Mouse (Mus musculus) erythroblast, embryonic 14.5 days (primary cell): ENCODE measurements around the gene Vwa7.

Source experiments
- GATA1 ChIP-seq: IDR thresholded peaks from 2 replicates; pipeline ENCODE4 v1.6.1; 2012; ENCODE audit warnings: low read length, inconsistent platforms, mixed read lengths
- TAL1 ChIP-seq: IDR thresholded peaks from 3 replicates; pipeline ENCODE4 v1.6.1; 2012; ENCODE audit warnings: low read length, inconsistent platforms, mixed read lengths

DNA sequence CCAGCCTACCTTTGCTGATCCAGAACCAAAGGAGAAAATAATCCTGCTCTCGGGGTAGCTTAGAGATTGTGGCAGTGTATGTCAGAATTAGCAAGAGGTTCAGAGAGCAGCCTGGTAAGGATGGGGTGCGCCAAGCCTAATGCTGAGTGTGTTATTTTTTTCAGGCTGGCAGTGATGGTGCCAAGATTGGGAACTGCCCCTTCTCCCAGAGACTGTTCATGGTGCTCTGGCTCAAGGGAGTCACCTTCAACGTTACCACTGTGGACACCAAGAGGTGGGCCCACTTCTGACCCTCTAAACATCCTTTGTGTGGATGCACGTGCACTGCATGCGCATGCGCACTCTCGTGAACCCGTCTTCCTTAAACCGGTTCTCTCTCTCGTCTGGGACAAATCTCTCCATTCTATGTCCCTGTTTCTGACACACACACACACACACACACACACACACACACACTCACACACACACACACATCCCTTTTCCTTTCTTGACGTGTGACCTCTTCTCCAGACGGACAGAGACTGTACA lies 36.0 kb downstream of the Vwa7 start:
- TF ChIP-seq GATA1 (no peak), TAL1 (no peak)
